Mouse (Mus musculus) spleen, adult 12 weeks (tissue): ENCODE data around the gene Cyp20a1.

Experiments used
- DNase-seq: peaks from one replicate; pipeline ENCODE4 v3.0.0; 2022; ENCODE audit warnings: low spot score

The Cyp20a1 gene

GRCm38 (mm10) chr1:60342808-60343629 is at the start of gene Cyp20a1:
Gene Cyp20a1 (plus strand): TSS chr1:60343323.
- DNase-seq: peak; percentile 81

- no peak for DNase-seq
These were observed 49.2 kb upstream of the Cyp20a1 start for GRCm38 (mm10) chr1:60293921-60294320.

- no peak for DNase-seq
These were observed 720 bp downstream of the Cyp20a1 start for GRCm38 (mm10) chr1:60343630-60344455.

GRCm38 (mm10) chr1:60344670-60345069 is 1.5 kb downstream of the Cyp20a1 start:
- DNase-seq: no peak

- DNase-seq: no peak
These were observed 2.6 kb downstream of the Cyp20a1 start for GRCm38 (mm10) chr1:60345712-60346111.

GRCm38 (mm10) chr1:60352786-60353185 is 9.7 kb downstream of the Cyp20a1 start:
- no peak for DNase-seq

- no peak for DNase-seq
These were observed 18.5 kb downstream of the Cyp20a1 start for GRCm38 (mm10) chr1:60361626-60362025.

- no peak for DNase-seq
These were observed 33.4 kb downstream of the Cyp20a1 start for GRCm38 (mm10) chr1:60376556-60376955.

GRCm38 (mm10) chr1:60381910-60382309 is 38.8 kb downstream of the Cyp20a1 start:
- no peak for DNase-seq

GRCm38 (mm10) chr1:60404848-60405247 is 61.7 kb downstream of the Cyp20a1 start:
- DNase-seq: no peak

GRCm38 (mm10) chr1:60408501-60409167 is 65.5 kb downstream of the Cyp20a1 start:
- no peak for DNase-seq

GRCm38 (mm10) chr1:60409168-60409828 is 66.2 kb downstream of the Cyp20a1 start, which contains the start of gene Abi2:
Gene Abi2 (plus strand): TSS chr1:60409619.
- DNase-seq: peak; percentile 57

GRCm38 (mm10) chr1:60409928-60410817 is 67.0 kb downstream of the Cyp20a1 start:
- no peak for DNase-seq

- DNase-seq: no peak
These were observed 73.6 kb downstream of the Cyp20a1 start for GRCm38 (mm10) chr1:60416724-60417123.

GRCm38 (mm10) chr1:60423882-60424281 is 80.8 kb downstream of the Cyp20a1 start:
- DNase-seq: no peak

- no peak for DNase-seq
These were observed 85.2 kb downstream of the Cyp20a1 start for GRCm38 (mm10) chr1:60428341-60428740.

- no peak for DNase-seq
These were observed 85.8 kb downstream of the Cyp20a1 start for GRCm38 (mm10) chr1:60428932-60429331.

GRCm38 (mm10) chr1:60431531-60431930 is 88.4 kb downstream of the Cyp20a1 start:
- DNase-seq: no peak

GRCm38 (mm10) chr1:60432497-60432896 is 89.4 kb downstream of the Cyp20a1 start:
- DNase-seq: no peak
